Mouse (Mus musculus) heart, postnatal 4 days (tissue): ENCODE results near the gene Plekha4. TPM values are rescaled to one million over a fixed set of nuclear protein-coding genes. Genes with fewer than 3 reads are reported as not detected.
"Not testable (repeated sequence)": the region's sequence is repeated elsewhere in the genome, so short reads cannot be mapped to it uniquely, and the experiment has no call there.

Source experiments
- DNase-seq: peaks from one replicate; pipeline ENCODE4 v3.0.0; 2021
- total RNA-seq, 2 experiments: library from RNA; stranded (reverse); gene quantifications; 2 replicates each; pipeline ENCODE4 v1.2.3; 2021

Plekha4 gene
- total RNA-seq, 2 experiments from 2014 or later = 3.6 to 4.0 TPM

GRCm38 (mm10) chr7:45509181-45509882, 16.8 kb upstream of the Plekha4 start:
- DNase-seq = no peak

- peak; percentile 93 for DNase-seq
Measured at GRCm38 (mm10) chr7:45509912-45510787, 16.0 kb upstream of the Plekha4 start, which contains the start of gene Nucb1. TSS of gene Nucb1 (minus strand) at chr7:45510406.

- DNase-seq = no peak
Measured at GRCm38 (mm10) chr7:45514411-45514810, 11.7 kb upstream of the Plekha4 start.

- DNase-seq = no peak
Measured at GRCm38 (mm10) chr7:45515436-45515835, 10.7 kb upstream of the Plekha4 start.

- not testable (repeated sequence) for DNase-seq
Measured at GRCm38 (mm10) chr7:45516846-45517245, 9.3 kb upstream of the Plekha4 start.

GRCm38 (mm10) chr7:45518618-45519017, 7.5 kb upstream of the Plekha4 start:
- DNase-seq = no peak

- DNase-seq = no peak
Measured at GRCm38 (mm10) chr7:45519345-45520120, 6.6 kb upstream of the Plekha4 start.

GRCm38 (mm10) chr7:45520605-45521004, 5.5 kb upstream of the Plekha4 start:
- no peak for DNase-seq

- DNase-seq = peak; percentile 86
Measured at GRCm38 (mm10) chr7:45521728-45522184, 4.4 kb upstream of the Plekha4 start.

GRCm38 (mm10) chr7:45522194-45522752, 3.9 kb upstream of the Plekha4 start:
- DNase-seq = no peak

GRCm38 (mm10) chr7:45522957-45523676, 3.0 kb upstream of the Plekha4 start:
- DNase-seq = no peak

GRCm38 (mm10) chr7:45523678-45524170, 2.4 kb upstream of the Plekha4 start:
- no peak for DNase-seq

- DNase-seq = peak; percentile 56
Measured at GRCm38 (mm10) chr7:45524841-45525621, 1.1 kb upstream of the Plekha4 start.

GRCm38 (mm10) chr7:45526474-45527120, 467 bp downstream of the Plekha4 start:
- DNase-seq = no peak

GRCm38 (mm10) chr7:45527169-45527568, 1.0 kb downstream of the Plekha4 start:
- DNase-seq = not testable (repeated sequence)

- peak; percentile 57 for DNase-seq
Measured at GRCm38 (mm10) chr7:45529461-45529860, 3.3 kb downstream of the Plekha4 start.

GRCm38 (mm10) chr7:45530643-45531042, 4.5 kb downstream of the Plekha4 start:
- DNase-seq = peak; percentile 55

GRCm38 (mm10) chr7:45535676-45536075, 9.5 kb downstream of the Plekha4 start:
- DNase-seq = no peak

- DNase-seq = no peak
Measured at GRCm38 (mm10) chr7:45537602-45538001, 11.5 kb downstream of the Plekha4 start.
